ENCODE assay signal across 28 mouse cellular contexts in the genomic region with DNA sequence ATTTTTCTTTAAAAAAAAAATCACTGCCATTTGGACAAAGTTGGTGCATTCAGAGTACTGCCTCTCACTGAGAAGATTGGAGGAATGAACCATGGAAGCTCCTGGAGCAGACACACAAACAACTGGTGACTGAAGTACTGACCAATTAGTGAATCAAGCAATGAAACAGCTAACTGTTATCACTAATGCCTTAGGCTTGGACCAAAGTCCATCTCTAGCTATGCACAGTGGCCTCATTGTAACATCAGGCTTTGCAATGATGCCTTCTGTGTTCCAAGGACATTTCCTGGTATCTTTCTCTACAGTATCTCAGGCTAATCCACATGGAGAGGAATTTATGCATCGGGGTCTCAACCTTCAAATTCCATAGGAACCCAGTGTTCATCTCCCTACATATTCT.
"Had no signal": no experiment of that assay in that cellular context is flagged by ENCODE, and none has a peak within 500 bp of the region (broad histone marks: within the 10 kb centered on the region; RNA-seq: fewer than 3 reads in every experiment).

No protein-coding gene starts in this region.

- H3K36me3 ChIP-seq: embryonic facial prominence, embryonic 10.5 days; embryonic facial prominence, embryonic 12.5 days; embryonic facial prominence, embryonic 13.5 days; embryonic facial prominence, embryonic 15.5 days; forebrain, embryonic 10.5 days; forebrain, embryonic 12.5 days; forebrain, embryonic 15.5 days had no signal

- H3K27ac ChIP-seq: embryonic facial prominence, embryonic 10.5 days; embryonic facial prominence, embryonic 12.5 days; embryonic facial prominence, embryonic 13.5 days; embryonic facial prominence, embryonic 15.5 days; forebrain, embryonic 10.5 days; forebrain, embryonic 12.5 days; forebrain, embryonic 13.5 days; forebrain, embryonic 15.5 days; gastrocnemius, adult 2 months had no signal

- H3K4me3 ChIP-seq: embryonic facial prominence, embryonic 10.5 days; embryonic facial prominence, embryonic 12.5 days; embryonic facial prominence, embryonic 13.5 days; embryonic facial prominence, embryonic 15.5 days; erythroblast, embryonic 14.5 days; forebrain, embryonic 10.5 days; forebrain, embryonic 12.5 days; forebrain, embryonic 13.5 days; forebrain, embryonic 15.5 days; gastrocnemius, adult 2 months had no signal

- DNase-seq: cerebellum, adult 18-20 months; cerebellum, adult 2 months; cerebellum, adult 8-10 months; cerebellum, adult 9-10 months; cerebellum, adult 9-11 months; cerebellum, postnatal 10 days; cerebellum, postnatal 14 days; cerebellum, postnatal 25 days; cerebellum, postnatal 36 days; embryo, embryonic 11 days; forebrain, postnatal 0 days; gastrocnemius, adult 2 months; gastrocnemius, postnatal 10 days; gastrocnemius, postnatal 14 days; gastrocnemius, postnatal 25 days; gastrocnemius, postnatal 36 days; heart, adult 18-20 months had no signal

- H3K27me3 ChIP-seq: embryonic facial prominence, embryonic 12.5 days; embryonic facial prominence, embryonic 13.5 days; embryonic facial prominence, embryonic 15.5 days; forebrain, embryonic 12.5 days; forebrain, embryonic 13.5 days; forebrain, embryonic 15.5 days had no signal

- H3K9ac ChIP-seq: embryonic facial prominence, embryonic 12.5 days; embryonic facial prominence, embryonic 13.5 days; embryonic facial prominence, embryonic 15.5 days; forebrain, embryonic 12.5 days; forebrain, embryonic 13.5 days; forebrain, embryonic 15.5 days; forebrain, postnatal 0 days had no signal

- H3K4me1 ChIP-seq: embryonic facial prominence, embryonic 10.5 days; embryonic facial prominence, embryonic 12.5 days; embryonic facial prominence, embryonic 13.5 days; embryonic facial prominence, embryonic 15.5 days; forebrain, embryonic 10.5 days; forebrain, embryonic 12.5 days; forebrain, embryonic 13.5 days; forebrain, embryonic 15.5 days had no signal

- H3K4me2 ChIP-seq: embryonic facial prominence, embryonic 12.5 days; embryonic facial prominence, embryonic 13.5 days; embryonic facial prominence, embryonic 15.5 days; forebrain, embryonic 12.5 days; forebrain, embryonic 13.5 days; forebrain, embryonic 15.5 days had no signal

- H3K9me3 ChIP-seq: embryonic facial prominence, embryonic 10.5 days; embryonic facial prominence, embryonic 13.5 days; embryonic facial prominence, embryonic 15.5 days; forebrain, embryonic 10.5 days; forebrain, embryonic 12.5 days; forebrain, embryonic 13.5 days; forebrain, embryonic 15.5 days had no signal

- ATAC-seq: forebrain, embryonic 13.5 days; forebrain, embryonic 14.5 days; forebrain, embryonic 15.5 days; forebrain, embryonic 16.5 days; forebrain, postnatal 0 days had no signal
